Mouse (Mus musculus) neural tube, embryonic 12.5 days (tissue): ENCODE results near the gene Pcca. TPM values are rescaled to one million over a fixed set of nuclear protein-coding genes. Genes with fewer than 3 reads are reported as not detected.
"Not testable (repeated sequence)": the region's sequence is repeated elsewhere in the genome, so short reads cannot be mapped to it uniquely, and the experiment has no call there.

Experiments
- ATAC-seq: fragments of 200-750 bp; cut with Nextera tagmentation; 2 replicates; pipeline ENCODE4 v1.8.0; 2017; ENCODE audit warnings: low read depth, mild to moderate bottlenecking, moderate TSS enrichment, moderate library complexity; ENCODE audit not compliant: low FRiP score
- H3K27ac ChIP-seq: fragments of 300-500 bp; sonication (generic); 2 replicates; pipeline ENCODE4 v1.5.1; 2016
- H3K27me3 ChIP-seq: fragments of 300-500 bp; sonication (generic); replicated peaks from 2 replicates; pipeline ENCODE4 v1.6.1; 2016; ENCODE audit warnings: mild to moderate bottlenecking
- H3K36me3 ChIP-seq: fragments of 300-500 bp; sonication (generic); 2 replicates; pipeline ENCODE4 v1.6.1; 2016; ENCODE audit warnings: mild to moderate bottlenecking
- H3K4me1 ChIP-seq: fragments of 300-500 bp; sonication (generic); 2 replicates; pipeline ENCODE4 v1.6.1; 2016
- H3K4me2 ChIP-seq: fragments of 300-500 bp; sonication (generic); replicated peaks from 2 replicates; pipeline ENCODE4 v1.6.1; 2016; ENCODE audit warnings: mild to moderate bottlenecking
- H3K4me3 ChIP-seq: fragments of 300-500 bp; sonication (generic); 2 replicates; pipeline ENCODE4 v1.5.1; 2016
- H3K9ac ChIP-seq: fragments of 300-500 bp; sonication (generic); 2 replicates; pipeline ENCODE4 v1.6.1; 2016; ENCODE audit warnings: mild to moderate bottlenecking
- H3K9me3 ChIP-seq: fragments of 300-500 bp; sonication (generic); 2 replicates; pipeline ENCODE4 v1.6.1; 2016; ENCODE audit warnings: mild to moderate bottlenecking
- WGBS: fragments of 180-500 bp; shearing (Covaris S2); methylation state at CpG from one replicate; pipeline ENCODE4 v1.1.7; 2016; 5-methylcytosine and 5-hydroxymethylcytosine counted together
- polyA plus RNA-seq: library from polyadenylated mRNA; unstranded; fragments of >200 nt; fragmentation: Nextera tagmentation; extraction: Ambion mirVana; gene quantifications from 2 replicates; pipeline ENCODE4 v1.2.1, GENCODE M21; 2016

The Pcca gene
- polyA plus RNA-seq, 1 experiment from 2014 or later = 35.0 TPM

DNA sequence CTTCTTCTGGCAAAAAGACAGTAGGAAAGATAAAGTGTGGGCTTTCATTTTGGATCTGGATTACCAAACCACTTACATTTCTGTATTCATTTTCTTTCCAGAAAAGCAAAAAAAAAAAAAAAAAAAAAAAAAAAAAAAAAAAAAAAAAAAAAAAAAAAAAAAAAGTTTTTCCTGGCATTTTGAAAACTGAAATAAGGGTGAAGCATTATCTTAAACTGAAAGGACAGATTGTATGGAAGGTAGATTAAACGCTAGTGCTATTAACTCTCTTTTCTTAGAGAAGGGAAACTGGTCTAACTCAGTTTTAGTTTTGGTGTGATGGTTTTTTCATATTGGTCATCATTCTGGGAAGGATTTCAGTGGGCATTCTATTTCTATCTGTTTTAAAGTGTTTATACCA, 42.1 kb upstream of the Pcca start:
- 80% methylated on average over 1 of the region's 1 CpGs for WGBS
- H3K36me3 ChIP-seq = no peaks in the 10 kb centered on the region
- no peak overlapping the region for H3K9ac ChIP-seq
- no peak overlapping the region for H3K27ac ChIP-seq
- H3K9me3 ChIP-seq = peaks cover 4% of the 10 kb centered on the region; the same call in 1 of the 2 replicates
- ATAC-seq = no peak
- 0 out of 2 replicates have a peak, but pooled peaks cover 12% of the 10 kb centered on the region for H3K4me1 ChIP-seq
- H3K27me3 ChIP-seq = peaks cover 30% of the 10 kb centered on the region
- H3K4me2 ChIP-seq = no peak overlapping the region
- H3K4me3 ChIP-seq = no peak overlapping the region

DNA sequence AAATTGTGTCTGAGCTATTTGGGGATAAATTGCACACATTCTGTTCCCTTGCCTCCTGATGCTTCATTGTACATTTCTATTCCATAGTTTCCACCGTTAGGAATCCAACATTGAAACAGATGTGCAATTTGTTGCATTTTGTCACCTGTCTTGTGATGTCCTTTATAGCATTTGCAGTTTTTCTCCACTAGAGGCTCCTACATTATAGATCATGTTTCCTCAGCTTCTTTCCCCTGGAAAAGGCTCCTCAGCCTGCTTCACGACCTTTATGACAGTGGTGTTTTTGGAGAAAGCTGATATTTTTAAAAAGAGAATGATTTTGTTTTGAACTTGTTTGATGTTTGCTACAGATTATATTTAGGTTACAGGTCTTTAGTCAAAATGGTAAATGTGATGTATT, 25.1 kb upstream of the Pcca start:
- H3K4me2 ChIP-seq = no peak overlapping the region
- no peaks in the 10 kb centered on the region for H3K4me1 ChIP-seq
- H3K27me3 ChIP-seq = no peaks in the 10 kb centered on the region
- no peaks in the 10 kb centered on the region for H3K36me3 ChIP-seq
- H3K9me3 ChIP-seq = no peaks in the 10 kb centered on the region
- no peak overlapping the region for H3K27ac ChIP-seq
- no peak for ATAC-seq
- no peak overlapping the region for H3K4me3 ChIP-seq
- no peak overlapping the region for H3K9ac ChIP-seq
- 38% methylated on average over 2 of the region's 2 CpGs for WGBS

DNA sequence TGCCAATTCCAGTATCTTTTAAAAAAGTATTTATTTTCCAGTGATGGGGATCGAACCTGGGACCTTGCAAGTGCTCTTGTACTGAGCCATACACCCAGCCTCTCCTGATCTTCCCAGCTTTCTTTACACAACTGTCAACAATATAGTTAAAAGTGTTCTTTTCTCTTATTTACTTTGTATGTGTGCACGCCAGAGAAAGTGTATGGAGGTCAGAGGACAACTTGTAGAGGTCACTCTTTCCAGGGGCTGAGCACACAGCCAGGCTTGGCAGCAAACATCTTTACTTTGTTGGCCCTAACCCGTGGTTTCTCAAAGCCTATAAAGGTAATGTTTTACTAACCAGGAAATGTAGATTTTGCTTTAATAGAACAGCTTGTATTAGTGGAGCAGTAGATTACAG, 22.6 kb upstream of the Pcca start:
- no peaks in the 10 kb centered on the region for H3K27me3 ChIP-seq
- no peaks in the 10 kb centered on the region for H3K36me3 ChIP-seq
- H3K9ac ChIP-seq = no peak overlapping the region
- 76% methylated on average over 3 of the region's 3 CpGs for WGBS
- no peaks in the 10 kb centered on the region for H3K9me3 ChIP-seq
- no peaks in the 10 kb centered on the region for H3K4me1 ChIP-seq
- ATAC-seq = no peak
- no peak overlapping the region for H3K4me3 ChIP-seq
- H3K27ac ChIP-seq = no peak overlapping the region
- H3K4me2 ChIP-seq = no peak overlapping the region

DNA sequence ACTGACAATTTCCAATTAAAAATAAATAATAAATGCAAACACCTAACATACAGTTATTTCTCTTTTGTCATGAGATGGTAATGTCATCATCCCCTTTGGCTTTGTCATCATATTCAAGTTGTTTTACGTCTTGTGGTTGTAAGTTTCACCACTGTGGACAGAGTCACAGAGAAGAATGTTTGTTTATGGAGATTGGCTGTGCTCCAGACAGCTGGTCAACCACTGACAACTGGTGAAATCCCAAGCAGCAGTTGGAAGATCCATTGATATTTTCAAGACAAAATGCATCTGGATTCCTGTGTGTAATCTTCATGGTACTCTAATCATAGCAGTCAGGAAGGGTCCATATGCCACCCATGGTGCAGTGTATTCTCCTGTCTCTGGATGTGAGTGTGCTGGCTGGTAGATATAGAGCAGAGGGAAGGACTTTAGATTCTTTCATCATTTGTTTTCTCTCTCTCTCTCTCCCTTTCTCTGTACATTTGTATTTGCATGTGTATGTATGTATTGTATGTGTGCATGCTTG, 20.6 kb upstream of the Pcca start:
- Histone ChIP-seq H3K27ac (no peak overlapping the region), H3K4me3 (no peak overlapping the region), H3K9ac (no peak overlapping the region), H3K36me3 (no peaks in the 10 kb centered on the region), H3K9me3 (no peaks in the 10 kb centered on the region), H3K27me3 (no peaks in the 10 kb centered on the region), H3K4me2 (no peak overlapping the region), H3K4me1 (no peaks in the 10 kb centered on the region)
- ATAC-seq = no peak
- 70% methylated on average over 1 of the region's 1 CpGs for WGBS

- ATAC-seq = no peak
- Histone ChIP-seq H3K4me2 (no peak overlapping the region), H3K27ac (no peak overlapping the region), H3K27me3 (no peaks in the 10 kb centered on the region), H3K4me3 (no peak overlapping the region), H3K36me3 (no peaks in the 10 kb centered on the region), H3K4me1 (no peaks in the 10 kb centered on the region), H3K9me3 (no peaks in the 10 kb centered on the region), H3K9ac (no peak overlapping the region)
- 86% methylated on average over 4 of the region's 4 CpGs for WGBS
Measured at GRCm38 (mm10) chr14:122528475-122528874, 5.6 kb upstream of the Pcca start.

GRCm38 (mm10) chr14:122535986-122536385, 1.9 kb downstream of the Pcca start:
- Histone ChIP-seq H3K36me3 (no peaks in the 10 kb centered on the region), H3K9ac (no peak overlapping the region), H3K4me1 (no peaks in the 10 kb centered on the region), H3K9me3 (no peaks in the 10 kb centered on the region), H3K27ac (no peak overlapping the region), H3K4me3 (no peak overlapping the region), H3K27me3 (no peaks in the 10 kb centered on the region), H3K4me2 (no peak overlapping the region)
- no peak for ATAC-seq
- 95% methylated on average over 1 of the region's 1 CpGs for WGBS

- H3K4me3 ChIP-seq = no peak overlapping the region
- no peaks in the 10 kb centered on the region for H3K4me1 ChIP-seq
- WGBS = 96% methylated on average over 1 of the region's 1 CpGs
- no peak for ATAC-seq
- no peaks in the 10 kb centered on the region for H3K36me3 ChIP-seq
- no peaks in the 10 kb centered on the region for H3K9me3 ChIP-seq
- H3K9ac ChIP-seq = no peak overlapping the region
- no peak overlapping the region for H3K27ac ChIP-seq
- H3K27me3 ChIP-seq = no peaks in the 10 kb centered on the region
- no peak overlapping the region for H3K4me2 ChIP-seq
Measured at GRCm38 (mm10) chr14:122548421-122548820, 14.3 kb downstream of the Pcca start.

GRCm38 (mm10) chr14:122548905-122549304, 14.8 kb downstream of the Pcca start:
- Histone ChIP-seq H3K36me3 (no peaks in the 10 kb centered on the region), H3K4me1 (no peaks in the 10 kb centered on the region), H3K9me3 (no peaks in the 10 kb centered on the region), H3K27ac (no peak overlapping the region), H3K4me3 (no peak overlapping the region), H3K4me2 (no peak overlapping the region), H3K9ac (no peak overlapping the region), H3K27me3 (no peaks in the 10 kb centered on the region)
- WGBS = 89% methylated on average over 1 of the region's 1 CpGs
- no peak for ATAC-seq

DNA sequence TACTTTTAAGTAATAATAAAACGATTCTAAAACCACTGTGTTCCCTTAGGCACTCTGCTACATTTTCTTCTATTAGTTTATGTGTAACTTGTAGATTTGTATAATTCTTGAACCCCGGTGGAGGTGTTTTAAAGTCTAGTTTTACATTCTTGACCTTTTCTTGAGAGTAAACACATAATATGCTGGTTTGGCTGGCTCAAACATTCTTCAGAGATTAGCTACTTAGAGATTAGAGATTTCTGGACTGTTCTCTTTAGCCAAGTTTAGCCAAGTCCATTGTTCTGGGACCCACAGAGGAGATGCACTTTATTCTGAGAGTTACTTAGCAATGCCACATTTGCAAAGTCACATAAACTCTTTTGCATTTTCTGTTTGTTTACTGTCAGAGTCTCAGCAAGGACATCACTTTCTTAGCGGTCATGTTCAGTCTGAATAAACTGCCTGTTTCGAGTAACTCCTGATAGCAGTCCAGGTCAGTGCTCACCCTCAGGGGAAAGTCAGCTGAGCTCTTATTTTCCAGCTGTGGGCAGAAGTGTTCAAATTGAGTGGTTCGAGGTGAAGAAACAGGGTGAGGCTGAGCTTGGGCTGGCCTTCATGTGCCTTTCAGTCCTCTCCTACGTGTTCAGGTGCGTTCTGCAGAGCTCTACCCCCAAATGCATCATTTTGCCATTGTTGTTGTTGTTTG, 18.8 kb downstream of the Pcca start:
- Histone ChIP-seq H3K27me3 (no peaks in the 10 kb centered on the region), H3K4me1 (no peaks in the 10 kb centered on the region), H3K4me3 (no peak overlapping the region), H3K4me2 (no peak overlapping the region), H3K27ac (no peak overlapping the region), H3K9me3 (no peaks in the 10 kb centered on the region), H3K9ac (no peak overlapping the region), H3K36me3 (no peaks in the 10 kb centered on the region)
- ATAC-seq = no peak
- WGBS = 86% methylated on average over 7 of the region's 7 CpGs

GRCm38 (mm10) chr14:122557353-122557752, 23.2 kb downstream of the Pcca start:
- Histone ChIP-seq H3K9ac (no peak overlapping the region), H3K36me3 (no peaks in the 10 kb centered on the region), H3K9me3 (no peaks in the 10 kb centered on the region), H3K27ac (no peak overlapping the region), H3K4me2 (no peak overlapping the region), H3K4me3 (no peak overlapping the region), H3K27me3 (no peaks in the 10 kb centered on the region), H3K4me1 (no peaks in the 10 kb centered on the region)
- no peak for ATAC-seq
- 94% methylated on average over 9 of the region's 9 CpGs for WGBS

- WGBS = 83% methylated on average over 1 of the region's 1 CpGs
Measured at GRCm38 (mm10) chr14:122560893-122561452, 26.8 kb downstream of the Pcca start.

DNA sequence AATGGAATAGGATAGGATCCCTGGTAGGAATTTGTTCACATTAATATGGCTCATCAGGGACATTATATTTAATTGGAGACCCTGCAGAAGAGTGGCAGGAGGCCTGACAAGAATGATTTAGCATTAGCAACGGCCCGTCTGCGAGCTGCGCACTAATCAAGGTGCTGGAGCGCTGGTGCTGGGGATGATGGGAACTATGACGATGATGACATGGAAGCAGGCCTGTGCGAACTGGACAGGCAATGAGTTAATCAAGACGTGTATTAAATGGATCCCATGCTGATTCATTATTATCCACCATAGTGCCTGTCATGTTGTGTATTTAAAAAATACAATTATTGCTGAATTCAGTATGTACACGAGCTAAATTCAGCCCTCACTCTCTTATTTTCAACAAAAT, 36.7 kb downstream of the Pcca start:
- WGBS = 68% methylated on average over 9 of the region's 9 CpGs
- no peaks in the 10 kb centered on the region for H3K9me3 ChIP-seq
- H3K27ac ChIP-seq = no peak overlapping the region
- no peaks in the 10 kb centered on the region for H3K4me1 ChIP-seq
- no peak overlapping the region for H3K4me3 ChIP-seq
- H3K36me3 ChIP-seq = no peaks in the 10 kb centered on the region
- no peak for ATAC-seq
- H3K4me2 ChIP-seq = no peak overlapping the region
- no peak overlapping the region for H3K9ac ChIP-seq
- H3K27me3 ChIP-seq = no peaks in the 10 kb centered on the region

More at GRCm38 (mm10) chr14:122560893-122561452, 26.8 kb downstream of the Pcca start:
- H3K9ac ChIP-seq, H3K9me3 ChIP-seq, H3K4me1 ChIP-seq, H3K4me2 ChIP-seq, H3K27ac ChIP-seq, H3K27me3 ChIP-seq, H3K4me3 ChIP-seq, ATAC-seq, H3K36me3 ChIP-seq: not testable (repeated sequence)
